Mouse (Mus musculus): ENCODE measurements around the gene Timp2.
"Not testable (repeated sequence)": the region's sequence is repeated elsewhere in the genome, so short reads cannot be mapped to it uniquely, and the experiment has no call there.

Gene Timp2

DNA sequence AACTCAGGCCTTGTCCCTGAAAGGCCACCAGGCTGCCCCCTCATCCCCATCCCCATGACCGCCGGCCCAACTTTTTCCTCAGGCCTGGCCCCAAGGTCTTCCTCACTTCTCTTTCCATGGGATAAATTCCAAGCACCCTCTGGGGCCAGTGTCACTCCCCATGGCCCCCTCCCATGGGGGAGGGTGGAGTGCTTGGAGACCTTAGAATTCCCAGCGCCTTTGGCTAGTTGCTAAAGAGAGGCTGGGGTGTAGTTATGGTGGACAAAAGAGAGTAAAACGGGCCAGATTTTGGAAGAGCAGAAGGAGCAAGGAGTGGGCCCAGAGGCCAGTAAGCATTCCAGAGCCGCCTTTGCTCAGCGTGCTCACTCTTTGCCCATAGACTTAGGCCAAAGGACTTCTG is at the start of gene Timp2:
Gene Timp2, minus strand, starts transcription at position 101 of the 400 bp plus-strand sequence.
- ChIA-PET POLR2A (no interaction called here), CTCF (interaction anchor here in 2 of 4 experiments (0.6 to 2.1 kb wide), 2 partner anchors 9 to 37 kb away, joined by 3 to 11 read pairs; no protein-coding TSS in a partner anchor)

GRCm38 (mm10) chr11:118405311-118405710 is 49.8 kb upstream of the Timp2 start:
- CTCF ChIA-PET, result interaction anchor here in 1 of 4 experiments (0.6 to 0.9 kb wide), 2 partner anchors 9 to 18 kb away, joined by 3 to 4 read pairs; no protein-coding TSS in a partner anchor
- POLR2A ChIA-PET, result interaction anchor here in 2 of 4 experiments (0.9 to 1.4 kb wide), 2 partner anchors 12 to 14 kb away, joined by 3 to 4 read pairs; partner anchors contain the start of gene Cant1 (in 1 of the 2)

DNA sequence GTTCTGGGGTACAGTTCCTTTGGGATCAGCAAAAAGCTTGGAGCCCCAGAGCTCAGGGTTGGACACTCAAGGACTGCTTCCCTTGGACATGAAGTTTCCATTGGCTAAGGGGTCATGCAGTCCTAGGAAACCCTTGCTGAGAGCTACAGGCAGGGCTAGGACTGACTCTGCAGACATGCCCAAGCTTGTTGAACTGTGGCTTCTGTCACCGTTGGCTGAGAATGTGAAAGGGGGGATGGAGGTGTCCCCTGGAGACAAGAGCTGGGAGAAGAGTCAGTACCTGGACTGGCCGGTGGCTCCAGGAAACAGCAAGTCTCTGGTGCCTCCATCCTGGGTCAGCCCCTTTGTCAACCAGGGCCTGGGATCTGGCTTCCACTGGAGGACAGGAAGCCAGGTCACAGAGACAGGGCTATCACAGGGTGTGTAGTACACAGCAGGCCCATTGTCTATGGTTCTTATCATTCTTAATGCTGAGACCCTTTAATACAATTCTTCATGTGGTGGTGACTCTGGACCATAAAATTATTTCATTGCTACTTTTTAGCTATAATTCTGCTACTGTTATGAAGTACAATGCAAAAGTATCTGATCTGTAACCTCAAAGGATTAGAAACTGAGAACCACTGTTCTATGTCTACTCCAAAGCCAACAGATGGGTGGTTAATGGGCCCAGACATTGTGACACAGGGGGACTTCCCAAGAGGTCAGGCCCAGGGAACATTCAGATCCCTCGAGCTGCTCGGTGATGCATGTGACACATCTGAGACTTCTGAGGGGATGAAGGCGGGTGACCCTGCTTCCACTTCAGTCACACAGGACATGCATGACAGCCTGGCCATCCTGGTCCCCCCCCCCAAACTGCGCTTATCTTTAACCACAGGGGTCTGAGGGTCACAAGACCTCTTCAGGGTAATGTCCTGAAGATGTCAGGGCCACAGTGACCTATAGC is 48.7 kb upstream of the Timp2 start:
- CTCF ChIA-PET, result interaction anchor here in 2 of 4 experiments (0.6 to 1.5 kb wide), 4 partner anchors 19 to 684 kb away, joined by 3 to 8 read pairs (median 4); no protein-coding TSS in a partner anchor
- POLR2A ChIA-PET, result no interaction called here

DNA sequence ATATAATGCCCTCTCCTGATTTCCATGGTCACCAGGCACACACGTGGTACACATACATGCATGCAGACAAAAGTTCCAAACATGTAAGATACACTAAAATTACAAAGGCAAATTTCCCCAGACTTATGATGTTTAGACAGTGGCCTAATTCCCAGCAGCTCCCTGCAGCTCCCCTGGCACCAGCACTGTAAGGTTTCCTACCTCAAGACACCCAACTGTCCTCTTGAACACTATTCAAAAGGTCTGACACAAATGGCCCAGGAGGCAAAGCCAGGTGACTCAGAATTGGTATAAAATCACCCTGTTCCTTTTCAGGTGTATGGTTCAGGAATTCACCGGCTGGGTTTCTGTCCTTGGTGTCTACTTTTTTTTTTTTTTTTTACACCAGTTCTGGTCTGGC is 47.6 kb upstream of the Timp2 start:
- POLR2A ChIA-PET, result no interaction called here
- CTCF ChIA-PET, result interaction anchor here in 1 of 4 experiments (0.6 to 1.5 kb wide), 3 partner anchors 20 to 685 kb away, joined by 3 to 8 read pairs (median 4); no protein-coding TSS in a partner anchor

- ChIA-PET CTCF (interaction anchor here in 1 of 4 experiments (0.6 kb wide), 1 partner anchor 71 kb away, joined by 3 read pairs; no protein-coding TSS in a partner anchor), POLR2A (interaction anchor here in 2 of 4 experiments (0.7 to 1.0 kb wide), 3 partner anchors 17 to 432 kb away, joined by 3 to 4 read pairs (median 3); partner anchors contain the start of genes Cant1 (in 1 of the 2) and Socs3 (in 1 of the 2))
Measured at GRCm38 (mm10) chr11:118401760-118402280, 46.3 kb upstream of the Timp2 start, which contains the start of gene Lgals3bp. Gene Lgals3bp (minus strand): TSS chr11:118402092.

- ChIA-PET CTCF (interaction anchor here in 2 of 4 experiments (0.6 to 1.0 kb wide), 2 partner anchors 22 to 70 kb away, joined by 3 read pairs; no protein-coding TSS in a partner anchor), POLR2A (interaction anchor here in 2 of 4 experiments (0.6 to 1.0 kb wide), 5 partner anchors 18 to 431 kb away, joined by 3 to 4 read pairs (median 3); partner anchors contain the start of genes Cant1 (in 1 of the 2) and Socs3 (in 1 of the 2))
Measured at GRCm38 (mm10) chr11:118401195-118401594, 45.7 kb upstream of the Timp2 start.

- POLR2A ChIA-PET, result interaction anchor here in 1 of 4 experiments (0.5 kb wide), 1 partner anchor 34 kb away, joined by 3 read pairs; no protein-coding TSS in a partner anchor
- CTCF ChIA-PET, result interaction anchor here in 1 of 4 experiments (0.7 to 1.0 kb wide), 2 partner anchors 22 to 212 kb away, joined by 3 read pairs; no protein-coding TSS in a partner anchor
Measured at GRCm38 (mm10) chr11:118400566-118400936, 45.0 kb upstream of the Timp2 start.

DNA sequence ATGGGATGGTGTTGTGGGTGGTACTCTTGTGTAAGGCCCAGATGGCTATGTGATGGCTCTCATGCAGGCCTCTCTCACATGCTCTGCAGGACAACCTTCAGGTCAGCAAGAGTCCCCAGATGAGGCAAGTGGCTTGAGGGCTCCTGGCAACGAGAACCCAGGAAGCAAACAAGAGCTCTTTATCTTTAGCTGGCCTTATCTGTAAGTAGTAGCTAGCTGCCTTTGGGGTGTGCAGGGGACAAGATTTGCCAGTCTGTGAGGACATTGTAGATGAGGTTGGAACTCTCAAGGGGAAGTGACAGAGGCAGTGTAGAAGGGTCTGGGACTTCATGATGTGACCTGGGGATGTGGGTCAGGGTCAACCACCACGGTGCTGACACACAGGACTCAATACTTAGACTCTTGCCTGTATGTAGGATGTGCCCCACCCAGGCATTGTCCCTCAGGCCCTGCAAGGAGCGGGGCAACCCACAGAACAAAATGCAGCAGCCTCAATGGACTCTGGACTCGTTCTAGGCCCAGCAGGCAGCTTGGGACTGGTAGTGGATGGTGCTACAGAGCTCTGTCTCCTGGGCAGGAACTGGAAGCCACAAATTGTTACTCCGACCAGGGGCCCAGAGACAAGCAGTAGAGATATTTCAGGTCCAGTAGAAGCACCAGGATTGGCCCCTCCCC is 44.5 kb upstream of the Timp2 start:
- ChIA-PET CTCF (interaction anchor here in 1 of 4 experiments (0.7 kb wide), 1 partner anchor 213 kb away, joined by 3 read pairs; no protein-coding TSS in a partner anchor), POLR2A (interaction anchor here in 2 of 4 experiments (0.5 to 0.6 kb wide), 3 partner anchors 35 to 743 kb away, joined by 3 to 4 read pairs (median 4); no protein-coding TSS in a partner anchor)

DNA sequence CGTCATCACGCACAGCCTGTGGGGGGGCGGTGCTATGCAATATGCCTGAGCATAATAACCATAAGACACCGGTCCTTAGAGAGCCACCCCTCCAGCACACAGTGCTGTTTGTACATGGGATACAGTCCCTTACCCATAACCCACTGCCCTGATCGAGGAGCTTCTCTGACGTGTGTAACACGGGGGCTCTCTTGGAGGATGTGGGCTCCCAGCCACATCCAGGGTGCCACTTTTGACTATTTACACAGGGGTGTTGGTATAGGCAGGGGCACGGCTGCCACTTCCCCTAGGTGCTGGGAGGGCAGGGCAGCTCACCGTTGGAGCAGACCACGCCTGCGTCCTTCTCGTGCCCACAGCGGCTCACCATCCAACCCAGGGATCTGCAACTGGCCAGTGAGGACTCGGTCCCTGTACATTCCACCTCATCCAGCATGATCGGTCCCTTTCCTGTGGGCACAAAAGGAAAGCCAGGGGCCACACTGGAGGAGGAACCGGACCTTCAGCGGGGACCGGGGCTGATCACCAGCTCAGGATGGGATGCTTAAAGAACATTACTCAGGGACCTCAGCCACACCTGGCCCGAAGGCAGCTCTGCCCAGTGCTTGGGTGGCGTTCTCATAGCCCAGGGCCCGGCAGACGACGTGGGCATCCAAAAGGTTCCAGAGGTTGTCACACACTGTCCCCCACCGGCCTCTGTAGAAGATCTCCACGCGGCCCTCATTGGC is 42.4 kb upstream of the Timp2 start:
- POLR2A ChIA-PET, result interaction anchor here in 2 of 4 experiments (0.5 to 1.0 kb wide), 2 partner anchors 21 to 129 kb away, joined by 3 read pairs; partner anchors contain the start of gene Cant1 (in 1 of the 2)
- CTCF ChIA-PET, result interaction anchor here in 3 of 4 experiments (0.6 to 2.3 kb wide), 4 partner anchors 9 to 25 kb away, joined by 3 to 5 read pairs (median 4); no protein-coding TSS in a partner anchor

- POLR2A ChIA-PET, result no interaction called here
- CTCF ChIA-PET, result interaction anchor here in 1 of 4 experiments (0.6 kb wide), 1 partner anchor 66 kb away, joined by 3 read pairs; no protein-coding TSS in a partner anchor
Measured at GRCm38 (mm10) chr11:118394538-118394937, 39.0 kb upstream of the Timp2 start.

DNA sequence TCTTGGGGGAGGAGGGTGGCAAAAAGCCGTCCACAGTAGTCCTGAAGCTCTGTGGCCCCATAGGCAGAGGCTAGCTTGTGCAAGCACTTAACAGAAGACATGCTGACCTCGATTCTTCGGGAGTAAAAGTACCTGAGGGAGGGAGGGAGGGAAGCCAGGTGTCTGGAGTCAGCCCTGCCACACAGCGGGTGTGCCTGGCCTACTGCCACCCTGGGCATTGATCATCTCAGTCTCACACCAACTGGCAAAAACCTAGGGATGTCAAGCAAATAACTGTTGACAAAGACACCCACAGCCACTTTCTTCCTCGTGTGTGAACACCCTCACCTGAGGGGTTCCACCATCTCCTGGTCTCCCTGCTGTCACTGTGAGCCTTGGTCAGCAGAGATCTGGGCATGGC is 38.5 kb upstream of the Timp2 start:
- ChIA-PET POLR2A (no interaction called here), CTCF (interaction anchor here in 3 of 4 experiments (0.7 to 1.5 kb wide), 3 partner anchors 49 to 1389 kb away, joined by 3 to 6 read pairs (median 5); no protein-coding TSS in a partner anchor)

DNA sequence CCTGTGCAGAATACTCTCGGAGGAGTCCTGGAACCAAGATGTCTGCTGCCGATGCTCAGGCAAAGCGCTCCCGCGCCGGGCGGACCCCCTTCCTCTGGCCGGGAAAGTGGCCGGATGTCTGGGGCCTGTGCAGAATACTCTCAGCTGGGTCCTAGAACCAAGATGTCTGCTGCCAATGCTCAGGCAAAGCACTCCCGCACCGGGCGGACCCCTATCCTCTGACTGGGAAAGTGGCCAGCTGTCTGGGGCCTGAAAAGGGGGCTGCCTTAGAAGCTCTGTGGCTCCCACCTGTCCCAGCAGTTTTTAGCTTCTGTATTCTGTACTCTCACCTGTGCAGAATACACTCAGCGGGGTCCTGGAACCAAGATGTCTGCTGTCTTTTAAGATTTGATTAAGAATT is 32.3 kb upstream of the Timp2 start:
- POLR2A ChIA-PET, result not testable (repeated sequence)
- CTCF ChIA-PET, result interaction anchor here in 1 of 4 experiments (1.0 kb wide), 1 partner anchor 56 kb away, joined by 3 read pairs; no protein-coding TSS in a partner anchor

- ChIA-PET POLR2A (interaction anchor here in 1 of 4 experiments (0.7 kb wide), 1 partner anchor 47 kb away, joined by 3 read pairs; no protein-coding TSS in a partner anchor), CTCF (interaction anchor here (0.6 to 2.4 kb wide), 24 partner anchors 8 to 383 kb away, joined by 3 to 10 read pairs (median 3); partner anchors contain the start of gene Usp36 (in 1 of the 4))
Measured at GRCm38 (mm10) chr11:118379251-118380009, 23.9 kb upstream of the Timp2 start.

DNA sequence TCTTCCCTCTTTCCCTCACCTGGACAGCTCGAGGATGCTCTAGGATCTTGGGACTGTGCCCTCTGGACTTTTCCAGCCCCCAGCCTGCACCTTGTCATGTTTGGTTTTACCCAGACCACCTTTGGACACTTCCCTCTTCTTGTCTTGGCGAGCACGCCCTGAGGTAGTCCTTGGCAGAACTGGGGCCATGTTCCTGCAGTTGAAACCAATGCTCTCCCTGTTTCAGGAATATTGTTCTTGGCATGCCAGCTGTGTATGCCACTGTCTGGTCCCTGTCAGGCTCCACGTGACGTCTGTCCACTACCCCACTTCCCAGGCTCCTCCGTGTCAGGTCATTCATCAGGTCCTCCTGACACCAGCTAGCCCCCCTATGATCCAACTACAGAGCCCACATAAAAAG is 23.1 kb upstream of the Timp2 start:
- CTCF ChIA-PET, result interaction anchor here in 3 of 4 experiments (0.6 to 2.4 kb wide), 5 partner anchors 45 to 585 kb away, joined by 3 to 10 read pairs (median 5); no protein-coding TSS in a partner anchor
- POLR2A ChIA-PET, result no interaction called here

DNA sequence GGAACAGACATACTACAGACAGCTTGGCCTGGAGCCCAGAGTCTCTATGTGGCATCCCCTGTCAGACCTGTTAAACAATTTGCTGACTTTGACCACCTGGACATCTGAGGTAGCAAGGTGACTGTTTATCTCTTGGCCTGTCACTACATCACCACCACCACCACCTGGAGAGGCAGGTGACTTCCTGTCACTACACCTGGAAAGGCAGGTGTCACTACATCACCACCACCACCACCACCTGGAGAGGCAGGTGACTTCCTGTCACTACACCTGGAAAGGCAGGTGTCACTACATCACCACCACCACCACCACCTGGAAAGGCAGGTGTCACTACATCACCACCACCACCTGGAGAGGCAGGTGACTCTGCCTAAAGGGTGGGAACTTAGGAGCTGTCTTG is 20.8 kb upstream of the Timp2 start:
- POLR2A ChIA-PET, result interaction anchor here in 1 of 4 experiments (0.5 kb wide), 1 partner anchor 243 kb away, joined by 3 read pairs; no protein-coding TSS in a partner anchor
- CTCF ChIA-PET, result not testable (repeated sequence)

DNA sequence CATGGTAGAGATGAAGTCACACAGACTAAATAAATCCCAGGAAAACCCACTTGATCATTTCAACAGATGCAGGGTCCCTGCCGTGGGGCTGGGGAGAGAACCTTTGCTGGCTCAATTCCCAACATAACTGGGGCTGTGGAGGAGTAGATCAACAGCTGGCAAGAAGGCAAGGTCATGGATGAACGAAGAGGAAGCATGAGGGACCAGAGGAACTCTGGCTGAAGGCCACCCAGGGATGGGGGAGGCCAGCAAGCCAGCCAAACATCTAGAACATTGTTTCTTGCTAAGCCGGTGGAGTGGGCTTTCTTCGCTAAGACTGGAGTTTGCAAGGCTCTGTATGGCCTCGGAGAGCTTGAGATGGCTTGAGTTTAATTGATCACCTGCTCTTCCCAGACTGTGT is 20.3 kb upstream of the Timp2 start:
- CTCF ChIA-PET, result interaction anchor here in 2 of 4 experiments (0.5 to 0.6 kb wide), 2 partner anchors 1412 to 1564 kb away, joined by 3 to 4 read pairs; no protein-coding TSS in a partner anchor
- POLR2A ChIA-PET, result interaction anchor here in 2 of 4 experiments (0.5 to 0.6 kb wide), 2 partner anchors 243 to 844 kb away, joined by 3 to 4 read pairs; no protein-coding TSS in a partner anchor
